Mouse (Mus musculus) cerebellum, postnatal 25 days (tissue): ENCODE results near the gene Adgrg2.

Experiments
- DNase-seq, 2 experiments: peaks; one replicate each; pipeline ENCODE4 v3.0.0; 2021; ENCODE audit warnings: mixed read lengths in 2 of 2

Adgrg2 gene

DNA sequence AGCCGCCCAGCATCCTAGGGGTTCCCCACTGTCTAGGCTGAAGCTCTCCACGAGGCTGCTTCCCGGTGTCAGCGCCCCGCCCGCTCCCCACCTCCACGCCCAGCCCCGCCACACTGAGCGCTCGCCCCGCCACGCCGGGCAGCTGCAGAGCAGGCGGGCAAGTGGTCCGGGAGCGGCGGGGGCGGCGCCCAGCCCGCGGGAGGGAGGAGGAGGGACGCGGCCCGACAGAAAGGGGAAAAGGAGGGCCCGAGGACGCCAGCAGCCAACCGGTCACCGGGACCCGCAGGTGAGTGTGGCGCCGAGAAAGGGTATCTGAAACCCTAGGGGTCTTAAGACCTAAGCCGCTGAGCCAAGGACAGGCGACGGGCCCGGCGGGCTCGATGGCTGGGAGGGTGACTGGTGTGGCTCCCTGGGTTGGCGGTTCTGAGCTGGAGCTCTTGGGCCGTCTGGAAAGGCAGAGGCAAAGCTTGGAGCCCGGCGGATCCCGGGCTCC, at the start of gene Adgrg2:
Gene Adgrg2, plus strand, starts transcription at position 227 of the 493 bp plus-strand sequence.
- peak; percentile 8 to 23 for DNase-seq

GRCm38 (mm10) chrX:160350995-160351394, 39.5 kb upstream of the Adgrg2 start:
- no peak for DNase-seq

- DNase-seq = no peak
Measured at GRCm38 (mm10) chrX:160351967-160352677, 38.4 kb upstream of the Adgrg2 start.

GRCm38 (mm10) chrX:160384748-160385501, 5.6 kb upstream of the Adgrg2 start:
- no peak for DNase-seq

GRCm38 (mm10) chrX:160385502-160385772, 5.1 kb upstream of the Adgrg2 start:
- DNase-seq = no peak

- DNase-seq = no peak
Measured at GRCm38 (mm10) chrX:160412930-160413453, 22.5 kb downstream of the Adgrg2 start.

- no peak for DNase-seq
Measured at GRCm38 (mm10) chrX:160413881-160414395, 23.4 kb downstream of the Adgrg2 start.

DNA sequence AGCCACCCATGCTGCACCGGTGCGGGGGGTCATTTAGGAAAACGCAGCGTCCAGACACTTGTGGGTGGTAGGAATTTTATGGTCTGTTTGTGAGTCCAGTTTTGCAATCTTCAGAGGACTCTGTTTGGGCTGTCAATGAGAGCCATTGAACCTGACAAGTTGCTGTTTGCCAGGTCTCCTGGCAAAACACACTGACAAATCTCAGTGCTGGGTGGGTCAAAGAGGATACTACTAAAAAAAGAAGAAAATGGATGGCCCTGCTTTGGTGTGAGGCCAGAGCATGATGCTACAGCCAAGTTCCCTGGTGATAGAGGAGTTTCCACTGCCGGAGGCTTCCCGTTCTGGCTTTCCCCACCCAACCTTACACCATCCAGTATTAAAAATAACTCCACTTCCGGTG, 27.9 kb downstream of the Adgrg2 start:
- DNase-seq = no peak

DNA sequence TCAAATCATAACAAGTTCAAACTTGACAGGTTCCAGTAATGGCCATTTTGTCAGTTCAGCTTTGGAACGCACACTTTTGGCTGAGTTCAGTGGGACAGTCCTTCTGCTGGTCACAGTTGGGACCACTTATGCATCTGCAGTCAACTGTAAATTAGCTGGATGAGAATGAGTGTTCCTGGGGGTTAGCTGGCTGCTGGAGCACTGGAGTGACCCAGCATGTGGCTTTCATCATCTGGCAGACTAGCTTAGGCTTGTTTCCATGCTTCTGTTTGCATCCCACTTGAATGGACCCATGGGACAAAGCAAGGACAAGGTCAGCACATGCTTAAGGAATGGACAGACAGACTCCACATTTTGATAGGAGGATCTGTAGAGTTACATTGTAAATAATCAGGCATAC, 33.2 kb downstream of the Adgrg2 start:
- DNase-seq = no peak

GRCm38 (mm10) chrX:160426486-160426885, 36.0 kb downstream of the Adgrg2 start:
- no peak for DNase-seq

DNA sequence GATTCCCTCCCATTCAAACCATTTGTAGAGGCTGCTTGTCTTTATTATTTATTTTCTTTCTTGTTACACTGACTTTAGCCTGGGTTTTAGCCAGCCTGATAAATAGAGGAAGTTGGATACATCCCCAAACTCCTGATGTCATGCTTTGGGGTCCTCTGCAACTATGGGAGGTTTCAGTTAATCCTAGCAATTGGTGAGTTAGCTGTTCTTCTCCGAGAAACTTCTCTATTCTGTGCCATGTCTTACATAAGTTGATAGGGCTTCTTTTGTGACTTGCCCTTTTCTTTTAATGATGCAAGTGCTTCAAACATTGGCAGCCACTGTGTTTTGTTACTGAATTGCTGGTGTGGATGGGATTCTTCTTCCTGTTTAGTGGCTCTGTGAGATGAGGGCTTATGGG, 36.4 kb downstream of the Adgrg2 start:
- no peak for DNase-seq

DNA sequence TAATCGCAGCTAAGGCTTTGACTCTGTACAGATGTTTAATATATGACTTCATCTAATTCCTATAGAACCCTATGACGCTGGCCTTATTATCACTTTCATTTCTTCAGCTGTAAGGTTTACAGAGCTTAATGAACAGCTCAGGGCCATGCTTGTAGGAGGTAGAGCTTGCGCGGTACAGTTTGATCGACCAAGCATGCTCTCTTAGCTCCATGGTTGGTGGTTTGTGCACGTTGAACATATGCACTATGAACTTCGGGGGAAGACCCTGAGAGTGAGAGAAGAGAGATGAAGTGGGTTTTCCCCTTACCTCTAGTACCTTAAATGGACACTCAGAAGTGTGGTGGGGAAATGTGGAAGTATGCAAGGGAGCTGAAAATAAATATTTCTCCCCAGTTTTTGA, 41.7 kb downstream of the Adgrg2 start:
- DNase-seq = no peak

DNA sequence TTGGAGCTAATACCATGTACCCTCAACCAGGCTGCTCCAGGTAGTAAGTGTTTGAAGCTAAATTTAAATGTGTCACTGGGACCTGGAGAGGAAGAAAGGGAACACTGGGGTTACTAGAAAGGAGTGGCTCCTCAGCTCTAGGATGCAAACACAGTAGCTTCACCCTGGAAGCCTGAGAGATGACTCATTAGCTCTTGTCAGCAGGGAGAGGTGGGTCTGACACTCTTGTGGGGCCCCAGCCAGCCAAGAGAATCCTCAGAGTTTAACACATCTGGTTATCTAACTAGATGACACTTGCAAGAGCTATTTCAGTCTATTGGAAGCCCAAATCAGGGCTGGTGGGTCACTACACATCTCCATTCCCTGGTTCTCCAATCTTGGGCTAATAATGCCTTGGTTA, 50.8 kb downstream of the Adgrg2 start:
- no peak for DNase-seq

DNA sequence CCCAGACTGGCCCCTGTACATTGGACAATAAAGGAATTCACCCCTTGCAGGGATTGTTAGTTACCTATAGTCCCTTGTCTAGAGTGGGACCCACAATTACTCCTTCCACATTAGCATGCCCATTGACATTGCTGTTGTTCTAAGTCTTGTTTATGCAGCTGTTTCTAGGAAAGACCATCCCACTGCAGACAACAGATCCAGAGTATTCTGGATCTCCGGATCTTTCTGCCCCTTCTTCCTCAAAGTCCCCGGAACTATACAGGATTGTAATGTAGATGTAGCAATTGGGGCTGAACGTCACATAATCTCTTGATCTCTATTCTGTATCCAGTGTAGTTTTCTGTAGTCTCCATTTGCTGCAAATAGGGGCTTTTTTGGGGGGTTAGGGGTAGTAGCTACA, 57.9 kb downstream of the Adgrg2 start:
- no peak for DNase-seq

DNA sequence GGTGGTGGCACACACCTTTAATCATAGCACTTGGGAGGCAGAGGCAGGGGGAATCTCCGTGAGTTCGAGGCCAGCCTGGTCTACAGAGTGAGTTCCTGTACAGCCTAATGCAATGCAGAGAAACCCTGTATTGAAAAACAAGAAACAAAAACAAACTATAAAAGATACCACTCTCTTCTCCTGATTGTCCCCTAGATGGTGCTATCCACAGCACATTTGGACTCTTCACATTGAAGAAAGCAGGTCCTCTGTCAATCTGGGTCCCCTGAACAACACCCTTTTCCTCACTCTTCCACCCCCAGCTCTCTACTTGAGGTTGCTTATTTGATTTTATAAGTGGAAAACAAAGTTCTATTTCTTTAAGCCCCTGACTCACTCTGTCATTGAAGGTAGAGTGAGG, 58.9 kb downstream of the Adgrg2 start:
- no peak for DNase-seq

DNA sequence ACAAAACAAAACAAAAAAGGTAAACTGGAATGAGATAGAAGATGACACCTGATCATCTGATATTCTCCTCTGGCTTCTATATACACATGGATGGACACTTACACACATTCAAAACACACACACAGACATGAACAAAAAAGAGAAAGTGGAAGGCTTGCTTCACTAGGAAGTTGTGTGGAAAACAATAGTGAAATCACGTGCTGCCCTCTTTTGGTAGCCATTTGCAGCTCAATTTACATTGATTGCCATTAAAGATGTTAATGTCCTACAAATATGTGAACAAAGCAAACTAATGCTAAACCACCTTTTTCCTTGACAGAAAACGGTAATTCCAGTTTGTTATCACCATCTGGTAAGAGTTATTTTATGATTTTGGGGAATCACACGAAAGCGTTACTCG, 65.2 kb downstream of the Adgrg2 start:
- no peak for DNase-seq

GRCm38 (mm10) chrX:160471257-160471786, 80.8 kb downstream of the Adgrg2 start:
- no peak for DNase-seq

GRCm38 (mm10) chrX:160489784-160490183, 99.3 kb downstream of the Adgrg2 start:
- DNase-seq = no peak

GRCm38 (mm10) chrX:160494333-160494732, 103.8 kb downstream of the Adgrg2 start:
- DNase-seq = peak in 1 of 2 experiments; percentile 4

GRCm38 (mm10) chrX:160494921-160495320, 104.4 kb downstream of the Adgrg2 start:
- DNase-seq = no peak

DNA sequence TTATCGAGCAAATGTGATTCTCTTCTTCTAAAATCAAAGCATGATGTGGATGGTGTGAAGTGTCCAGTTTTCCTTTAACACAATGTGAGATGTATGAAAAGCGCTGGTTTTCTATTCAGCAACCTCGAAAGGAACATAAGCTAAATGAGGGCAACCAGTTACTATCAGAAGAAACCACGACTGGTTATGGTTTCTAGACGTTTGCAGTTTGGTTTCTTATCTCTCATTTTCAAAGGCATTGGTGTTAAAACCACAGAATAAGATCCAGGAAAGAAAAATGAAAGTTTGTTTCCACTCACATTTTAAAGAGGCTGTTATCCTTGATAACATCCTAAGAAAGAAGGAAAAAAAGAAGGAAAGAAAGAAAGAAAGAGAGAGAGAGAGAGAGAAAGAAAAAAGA, 106.0 kb downstream of the Adgrg2 start:
- DNase-seq = no peak

- no peak for DNase-seq
Measured at GRCm38 (mm10) chrX:160501095-160501494, 110.6 kb downstream of the Adgrg2 start.

- DNase-seq = no peak
Measured at GRCm38 (mm10) chrX:160501687-160502047, 111.2 kb downstream of the Adgrg2 start.
